Mouse (Mus musculus) G1E-ER4 (cell line): ENCODE data around the gene Gm21954. TPM values are rescaled to one million over a fixed set of nuclear protein-coding genes. Genes with fewer than 3 reads are reported as not detected.

Experiments used
- GATA1 ChIP-seq: IDR thresholded peaks from one replicate; pipeline ENCODE4 v1.8.0; 2012; ENCODE audit warnings: low read length, inconsistent platforms
- polyA plus RNA-seq: library from polyadenylated mRNA; stranded (reverse); fragments of >175 nt; gene quantifications from 2 replicates; pipeline ENCODE4 v1.2.3, GENCODE M21; 2012

Gene Gm21954
- polyA plus RNA-seq, 1 experiment, result not detected

- no peak for TF ChIP-seq GATA1
Measured at GRCm38 (mm10) chr3:55476694-55477093, 4.7 kb upstream of the Gm21954 start.

GRCm38 (mm10) chr3:55473146-55473545, 1.1 kb upstream of the Gm21954 start:
- no peak for TF ChIP-seq GATA1

GRCm38 (mm10) chr3:55466348-55466747, 5.7 kb downstream of the Gm21954 start:
- no peak for TF ChIP-seq GATA1

- TF ChIP-seq GATA1, result no peak
Measured at GRCm38 (mm10) chr3:55465785-55466184, 6.2 kb downstream of the Gm21954 start.

GRCm38 (mm10) chr3:55464226-55464625, 7.8 kb downstream of the Gm21954 start:
- TF ChIP-seq GATA1, result no peak

- no peak for TF ChIP-seq GATA1
Measured at GRCm38 (mm10) chr3:55462904-55463668, 8.9 kb downstream of the Gm21954 start.

GRCm38 (mm10) chr3:55461685-55462655, 10.0 kb downstream of the Gm21954 start:
- TF ChIP-seq GATA1, result no peak

- TF ChIP-seq GATA1, result no peak
Measured at GRCm38 (mm10) chr3:55461092-55461491, 10.9 kb downstream of the Gm21954 start.

- TF ChIP-seq GATA1, result no peak
Measured at GRCm38 (mm10) chr3:55452464-55452863, 19.5 kb downstream of the Gm21954 start.

- no peak for TF ChIP-seq GATA1
Measured at GRCm38 (mm10) chr3:55451877-55452276, 20.1 kb downstream of the Gm21954 start.

- TF ChIP-seq GATA1, result no peak
Measured at GRCm38 (mm10) chr3:55451035-55451434, 21.0 kb downstream of the Gm21954 start.

- no peak for TF ChIP-seq GATA1
Measured at GRCm38 (mm10) chr3:55449148-55449547, 22.9 kb downstream of the Gm21954 start.

GRCm38 (mm10) chr3:55447486-55448460, 24.2 kb downstream of the Gm21954 start:
- TF ChIP-seq GATA1, result no peak

GRCm38 (mm10) chr3:55446681-55447080, 25.3 kb downstream of the Gm21954 start:
- no peak for TF ChIP-seq GATA1

- no peak for TF ChIP-seq GATA1
Measured at GRCm38 (mm10) chr3:55443725-55444124, 28.3 kb downstream of the Gm21954 start.
